Mouse (Mus musculus): ENCODE data around the gene Npas3. TPM values are rescaled to one million over a fixed set of nuclear protein-coding genes. Genes with fewer than 3 reads are reported as not detected.

Npas3 gene
- polyA plus RNA-seq, 1 experiment from 2014 or later = 0.28 TPM

GRCm38 (mm10) chr12:54002496-54002895, 754.0 kb downstream of the Npas3 start:
- H3K27ac ChIP-seq (ENCODE audit: low read length) = no peak overlapping the region
- peaks cover 13% of the 10 kb centered on the region for H3K27me3 ChIP-seq (ENCODE audit: control insufficient read depth, insufficient read depth, low read depth, low read length)
- H3K36me3 ChIP-seq (ENCODE audit: control insufficient read depth, insufficient read depth, low read length) = no peaks in the 10 kb centered on the region
- H3K4me1 ChIP-seq (replicated peaks; ENCODE audit: control insufficient read depth, insufficient read depth, low read length) = peaks cover 3% of the 10 kb centered on the region; the same call in 1 of the 2 replicates
- no peak overlapping the region for H3K4me3 ChIP-seq (ENCODE audit: low read length)
- 68% methylated on average over 4 of the region's 4 CpGs for WGBS
- H3K9me3 ChIP-seq (ENCODE audit: control insufficient read depth, low read length) = no peaks in the 10 kb centered on the region
- no peak overlapping the region for H3K4me2 ChIP-seq (ENCODE audit: low read depth, low read length)
- no peak overlapping the region for H3K9ac ChIP-seq (ENCODE audit: low read length)
- ATAC-seq (ENCODE audit: low read depth) = no peak

GRCm38 (mm10) chr12:54004606-54005005, 756.1 kb downstream of the Npas3 start:
- WGBS = 20% methylated on average over 8 of the region's 8 CpGs
- no peak overlapping the region for H3K4me2 ChIP-seq (ENCODE audit: low read depth, low read length)
- peaks cover 3% of the 10 kb centered on the region; the same call in 1 of the 2 replicates for H3K4me1 ChIP-seq (replicated peaks; ENCODE audit: control insufficient read depth, insufficient read depth, low read length)
- no peaks in the 10 kb centered on the region for H3K36me3 ChIP-seq (ENCODE audit: control insufficient read depth, insufficient read depth, low read length)
- H3K4me3 ChIP-seq (ENCODE audit: low read length) = no peak overlapping the region
- no peaks in the 10 kb centered on the region for H3K9me3 ChIP-seq (ENCODE audit: control insufficient read depth, low read length)
- peaks cover 30% of the 10 kb centered on the region for H3K27me3 ChIP-seq (ENCODE audit: control insufficient read depth, insufficient read depth, low read depth, low read length)
- no peak for ATAC-seq (ENCODE audit: low read depth)
- H3K9ac ChIP-seq (ENCODE audit: low read length) = no peak overlapping the region
- no peak overlapping the region for H3K27ac ChIP-seq (ENCODE audit: low read length)

GRCm38 (mm10) chr12:54005546-54005945, 757.1 kb downstream of the Npas3 start:
- no peak overlapping the region for H3K4me2 ChIP-seq (ENCODE audit: low read depth, low read length)
- ATAC-seq (ENCODE audit: low read depth) = no peak

GRCm38 (mm10) chr12:54015304-54015703, 766.8 kb downstream of the Npas3 start:
- H3K4me2 ChIP-seq (ENCODE audit: low read depth, low read length) = no peak overlapping the region
- no peaks in the 10 kb centered on the region for H3K9me3 ChIP-seq (ENCODE audit: control insufficient read depth, low read length)
- H3K4me1 ChIP-seq (replicated peaks; ENCODE audit: control insufficient read depth, insufficient read depth, low read length) = no peaks in the 10 kb centered on the region
- H3K27me3 ChIP-seq (ENCODE audit: control insufficient read depth, insufficient read depth, low read depth, low read length) = peaks cover 53% of the 10 kb centered on the region
- ATAC-seq (ENCODE audit: low read depth) = peak; percentile 89
- no peak overlapping the region for H3K27ac ChIP-seq (ENCODE audit: low read length)
- no peak overlapping the region for H3K4me3 ChIP-seq (ENCODE audit: low read length)
- no peaks in the 10 kb centered on the region for H3K36me3 ChIP-seq (ENCODE audit: control insufficient read depth, insufficient read depth, low read length)
- no peak overlapping the region for H3K9ac ChIP-seq (ENCODE audit: low read length)

More at GRCm38 (mm10) chr12:54005546-54005945, 757.1 kb downstream of the Npas3 start:
- Histone ChIP-seq H3K27ac (ENCODE audit: low read length) (no peak overlapping the region), H3K27me3 (ENCODE audit: control insufficient read depth, insufficient read depth, low read depth, low read length) (peaks cover 39% of the 10 kb centered on the region), H3K4me3 (ENCODE audit: low read length) (no peak overlapping the region), H3K9me3 (ENCODE audit: control insufficient read depth, low read length) (no peaks in the 10 kb centered on the region), H3K36me3 (ENCODE audit: control insufficient read depth, insufficient read depth, low read length) (no peaks in the 10 kb centered on the region), H3K9ac (ENCODE audit: low read length) (no peak overlapping the region), H3K4me1 (replicated peaks; ENCODE audit: control insufficient read depth, insufficient read depth, low read length) (peaks cover 3% of the 10 kb centered on the region; the same call in 1 of the 2 replicates)
- 51% methylated on average over 4 of the region's 4 CpGs for WGBS

GRCm38 (mm10) chr12:54017949-54018348, 769.5 kb downstream of the Npas3 start:
- no peak overlapping the region for H3K27ac ChIP-seq (ENCODE audit: low read length)
- H3K4me1 ChIP-seq (replicated peaks; ENCODE audit: control insufficient read depth, insufficient read depth, low read length) = no peaks in the 10 kb centered on the region
- no peak overlapping the region for H3K4me2 ChIP-seq (ENCODE audit: low read depth, low read length)
- no peaks in the 10 kb centered on the region for H3K36me3 ChIP-seq (ENCODE audit: control insufficient read depth, insufficient read depth, low read length)
- H3K9me3 ChIP-seq (ENCODE audit: control insufficient read depth, low read length) = no peaks in the 10 kb centered on the region
- WGBS = 75% methylated on average over 8 of the region's 8 CpGs
- no peak overlapping the region for H3K4me3 ChIP-seq (ENCODE audit: low read length)
- ATAC-seq (ENCODE audit: low read depth) = no peak
- no peak overlapping the region for H3K9ac ChIP-seq (ENCODE audit: low read length)
- peaks cover 52% of the 10 kb centered on the region for H3K27me3 ChIP-seq (ENCODE audit: control insufficient read depth, insufficient read depth, low read depth, low read length)

- WGBS = 94% methylated on average over 8 of the region's 8 CpGs
- Histone ChIP-seq H3K27ac (ENCODE audit: low read length) (no peak overlapping the region), H3K9ac (ENCODE audit: low read length) (no peak overlapping the region), H3K4me3 (ENCODE audit: low read length) (no peak overlapping the region), H3K36me3 (ENCODE audit: control insufficient read depth, insufficient read depth, low read length) (no peaks in the 10 kb centered on the region), H3K27me3 (ENCODE audit: control insufficient read depth, insufficient read depth, low read depth, low read length) (peaks cover 66% of the 10 kb centered on the region), H3K4me2 (ENCODE audit: low read depth, low read length) (no peak overlapping the region), H3K4me1 (replicated peaks; ENCODE audit: control insufficient read depth, insufficient read depth, low read length) (no peaks in the 10 kb centered on the region), H3K9me3 (ENCODE audit: control insufficient read depth, low read length) (no peaks in the 10 kb centered on the region)
- ATAC-seq (ENCODE audit: low read depth) = no peak
Observed at GRCm38 (mm10) chr12:54019979-54020378, 771.5 kb downstream of the Npas3 start.

GRCm38 (mm10) chr12:54034666-54035346, 786.3 kb downstream of the Npas3 start:
- no peak for ATAC-seq (ENCODE audit: low read depth)
- Histone ChIP-seq H3K36me3 (ENCODE audit: control insufficient read depth, insufficient read depth, low read length) (no peaks in the 10 kb centered on the region), H3K4me1 (replicated peaks; ENCODE audit: control insufficient read depth, insufficient read depth, low read length) (no peaks in the 10 kb centered on the region), H3K9ac (ENCODE audit: low read length) (no peak overlapping the region), H3K4me2 (ENCODE audit: low read depth, low read length) (no peak overlapping the region), H3K27me3 (ENCODE audit: control insufficient read depth, insufficient read depth, low read depth, low read length) (peaks cover 12% of the 10 kb centered on the region), H3K27ac (ENCODE audit: low read length) (no peak overlapping the region), H3K9me3 (ENCODE audit: control insufficient read depth, low read length) (no peaks in the 10 kb centered on the region), H3K4me3 (ENCODE audit: low read length) (no peak overlapping the region)
- WGBS = 36% methylated on average over 8 of the region's 8 CpGs

GRCm38 (mm10) chr12:54037602-54038001, 789.1 kb downstream of the Npas3 start:
- Histone ChIP-seq H3K27ac (ENCODE audit: low read length) (no peak overlapping the region), H3K4me2 (ENCODE audit: low read depth, low read length) (no peak overlapping the region), H3K9me3 (ENCODE audit: control insufficient read depth, low read length) (no peaks in the 10 kb centered on the region), H3K27me3 (ENCODE audit: control insufficient read depth, insufficient read depth, low read depth, low read length) (peaks cover 2% of the 10 kb centered on the region), H3K4me1 (replicated peaks; ENCODE audit: control insufficient read depth, insufficient read depth, low read length) (no peaks in the 10 kb centered on the region), H3K9ac (ENCODE audit: low read length) (no peak overlapping the region), H3K4me3 (ENCODE audit: low read length) (no peak overlapping the region), H3K36me3 (ENCODE audit: control insufficient read depth, insufficient read depth, low read length) (no peaks in the 10 kb centered on the region)
- no peak for ATAC-seq (ENCODE audit: low read depth)
- whole genome bisulfite sequencing = 86% methylated on average over 3 of the region's 3 CpGs

- no peaks in the 10 kb centered on the region for H3K36me3 ChIP-seq (ENCODE audit: control insufficient read depth, insufficient read depth, low read length)
- no peak overlapping the region for H3K4me2 ChIP-seq (ENCODE audit: low read depth, low read length)
- WGBS = 39% methylated on average over 9 of the region's 9 CpGs
- ATAC-seq (ENCODE audit: low read depth) = no peak
- H3K27ac ChIP-seq (ENCODE audit: low read length) = no peak overlapping the region
- H3K4me3 ChIP-seq (ENCODE audit: low read length) = no peak overlapping the region
- no peaks in the 10 kb centered on the region for H3K9me3 ChIP-seq (ENCODE audit: control insufficient read depth, low read length)
- H3K4me1 ChIP-seq (replicated peaks; ENCODE audit: control insufficient read depth, insufficient read depth, low read length) = no peaks in the 10 kb centered on the region
- H3K27me3 ChIP-seq (ENCODE audit: control insufficient read depth, insufficient read depth, low read depth, low read length) = peaks cover 5% of the 10 kb centered on the region
- no peak overlapping the region for H3K9ac ChIP-seq (ENCODE audit: low read length)
Observed at GRCm38 (mm10) chr12:54042996-54043544, 794.6 kb downstream of the Npas3 start.
